Mouse (Mus musculus) lung, adult 18-20 months (tissue): ENCODE results near the gene Mier2.
A peak's percentile ranks its signal among the peaks of the same experiment; 100 is the strongest.

Experiments
- DNase-seq, 2 experiments: peaks; one replicate each; pipeline ENCODE4 v3.0.0; 2022; ENCODE audit warnings: mixed read lengths in 2 of 2

Gene Mier2

DNA sequence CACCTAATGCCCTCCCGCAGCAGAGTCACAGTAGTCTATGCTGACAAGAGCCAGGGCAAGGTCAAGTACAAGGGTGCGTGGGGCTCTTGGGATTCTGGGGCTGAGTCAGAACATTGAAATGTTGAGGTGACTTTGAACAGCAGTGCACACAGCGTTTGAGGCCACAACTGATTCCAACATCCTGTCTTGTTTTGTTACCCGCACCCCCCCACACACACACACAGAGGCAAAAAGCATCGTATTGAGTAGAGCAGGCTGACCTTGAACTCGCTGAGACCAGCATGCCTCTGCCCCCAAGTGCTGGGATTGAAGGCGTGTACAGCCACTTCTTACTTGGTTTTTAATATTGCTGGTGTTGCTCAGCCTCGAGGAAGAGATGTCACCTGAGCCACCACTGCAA lies 19.4 kb upstream of the Mier2 start:
- DNase-seq, result no peak

DNA sequence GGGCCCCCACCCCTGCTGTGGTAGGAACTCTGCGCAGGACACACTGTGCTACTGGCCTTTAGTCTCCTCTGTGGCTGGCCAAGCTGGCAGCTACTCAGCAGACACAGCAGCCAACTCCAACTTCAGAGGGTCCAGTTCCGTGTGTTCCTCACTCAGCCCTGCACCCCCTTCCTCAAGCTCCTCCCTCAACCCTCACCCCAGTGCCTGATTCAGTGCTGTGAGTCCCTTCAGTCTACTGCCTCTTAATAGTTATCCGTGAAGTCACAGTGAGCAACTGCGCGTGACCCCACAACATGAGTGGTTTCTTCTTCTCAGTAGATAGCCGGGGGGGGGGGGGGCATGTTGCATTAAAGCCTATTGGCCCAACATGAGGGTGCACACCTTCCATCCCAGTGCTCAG lies 18.6 kb upstream of the Mier2 start:
- no peak for DNase-seq

DNA sequence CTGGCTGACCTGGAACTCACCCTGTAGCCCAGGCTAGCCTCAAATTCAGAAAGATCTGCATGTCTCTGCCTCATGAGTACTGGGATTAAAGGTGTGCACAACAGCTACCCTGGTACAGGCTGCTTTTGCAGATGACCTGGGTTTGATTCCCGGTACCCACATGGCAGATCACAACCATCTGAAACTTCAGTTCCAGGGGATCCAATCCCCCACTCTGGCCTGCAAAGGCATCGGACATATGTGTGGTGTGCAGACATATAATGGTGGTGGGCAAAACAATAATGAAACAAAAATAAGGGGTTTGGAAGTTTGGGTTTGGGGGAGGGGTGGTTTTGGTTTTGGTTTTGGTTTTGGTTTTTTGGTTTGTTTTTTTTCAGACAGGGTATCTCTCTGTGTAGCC lies 16.3 kb upstream of the Mier2 start:
- DNase-seq, result no peak

DNA sequence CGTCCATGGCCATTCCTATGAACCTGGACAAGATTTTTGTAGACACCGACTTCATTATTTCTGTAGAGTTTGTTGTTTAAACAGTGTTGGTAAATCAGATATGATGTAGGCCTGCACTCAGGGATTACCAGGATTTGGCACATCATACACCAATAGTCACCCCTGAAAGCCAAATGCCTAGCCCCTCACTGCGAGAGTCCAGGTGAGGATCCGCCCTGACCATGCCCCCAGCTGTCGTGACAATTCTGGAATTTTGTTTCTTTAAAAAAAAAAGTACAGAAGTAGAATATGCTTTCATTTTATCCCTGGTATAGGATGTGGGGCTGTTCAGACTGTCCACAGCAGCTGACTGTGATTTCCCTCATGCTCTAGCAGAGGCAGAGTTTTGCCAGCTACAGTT lies 14.9 kb upstream of the Mier2 start:
- DNase-seq, result no peak

DNA sequence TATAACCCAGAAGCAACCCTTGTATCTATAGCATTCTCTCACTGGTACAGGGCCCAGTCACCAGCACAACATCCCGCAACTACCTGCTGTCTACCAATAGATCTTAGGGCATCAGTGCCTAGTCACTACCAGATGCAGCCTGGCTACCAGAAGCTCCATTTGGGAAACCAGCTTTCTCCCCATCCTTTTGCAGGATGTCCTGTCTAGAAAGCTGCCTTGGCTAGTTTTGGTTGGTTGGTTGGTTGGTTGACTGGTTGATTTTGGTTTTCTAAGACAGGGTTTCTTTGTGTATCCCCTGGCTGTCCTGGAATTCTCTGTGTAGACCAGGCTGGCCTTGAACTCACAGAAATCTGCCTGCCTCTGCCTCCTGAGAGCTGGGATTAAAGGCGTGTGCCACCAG lies 4.7 kb upstream of the Mier2 start:
- no peak for DNase-seq

DNA sequence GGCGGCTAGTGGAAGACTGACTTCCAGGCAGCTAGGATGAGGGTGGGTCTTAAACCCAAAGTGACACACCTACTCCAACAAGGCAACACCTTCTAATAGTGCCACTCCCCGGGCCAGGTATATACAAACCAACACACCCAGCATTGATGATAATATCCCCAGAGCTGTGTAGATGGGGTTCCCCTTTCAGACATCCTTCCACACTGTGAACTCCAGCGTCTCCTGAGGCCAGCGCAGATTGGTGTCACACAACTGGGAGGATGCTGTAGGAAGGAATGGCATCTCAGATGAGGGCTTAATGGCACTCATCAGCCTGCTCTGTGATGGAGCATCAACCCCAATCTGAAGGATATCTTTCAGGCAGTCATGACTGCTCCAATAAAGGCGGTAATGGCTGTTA lies 2.5 kb upstream of the Mier2 start:
- peak in 1 of 2 experiments; percentile 0 for DNase-seq

DNA sequence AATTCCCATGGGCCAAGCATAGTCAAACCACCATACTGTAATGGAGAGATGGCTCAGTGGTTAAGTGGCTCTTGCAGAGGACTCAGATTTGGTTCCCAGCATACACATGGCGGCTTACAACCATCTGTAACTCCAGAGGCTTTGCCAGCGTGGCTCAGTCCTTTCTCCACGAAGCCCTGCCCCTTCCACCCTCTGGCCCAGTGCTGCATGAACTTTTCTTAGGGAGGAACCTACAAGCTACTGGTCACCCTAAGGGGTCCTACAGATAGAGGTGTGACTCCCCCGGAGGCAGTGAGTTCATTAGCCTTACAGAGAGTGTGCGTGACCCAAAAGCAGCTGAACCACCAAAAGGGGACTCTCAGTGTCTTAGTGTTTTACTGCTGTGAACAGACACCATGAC lies 2.0 kb upstream of the Mier2 start:
- DNase-seq, result peak in 1 of 2 experiments; percentile 2

DNA sequence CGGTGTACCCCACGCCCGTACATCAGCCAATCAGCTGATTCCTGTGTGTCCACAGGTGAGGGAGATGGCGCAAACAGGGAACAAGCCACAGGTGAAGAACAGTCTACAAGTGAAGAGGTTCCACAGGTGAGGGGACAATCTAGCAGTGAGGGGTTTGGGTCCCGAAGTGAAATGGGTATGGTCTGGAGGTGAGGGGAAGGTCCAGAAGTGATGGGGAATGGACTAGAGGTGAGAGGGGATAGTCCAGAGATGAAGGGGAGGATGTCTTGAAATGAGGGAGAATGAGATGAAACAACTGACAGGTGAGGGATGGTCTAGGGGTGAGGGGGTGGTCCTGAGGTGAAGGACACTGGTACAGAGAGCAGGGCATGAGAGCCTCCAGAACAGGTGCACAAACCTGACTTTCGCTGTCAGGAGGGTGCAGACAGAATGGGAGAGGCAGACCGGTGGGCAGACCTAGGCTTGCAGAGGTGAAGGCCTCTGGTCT lies 282 bp upstream of the Mier2 start:
- DNase-seq, result peak in 1 of 2 experiments; percentile 2

DNA sequence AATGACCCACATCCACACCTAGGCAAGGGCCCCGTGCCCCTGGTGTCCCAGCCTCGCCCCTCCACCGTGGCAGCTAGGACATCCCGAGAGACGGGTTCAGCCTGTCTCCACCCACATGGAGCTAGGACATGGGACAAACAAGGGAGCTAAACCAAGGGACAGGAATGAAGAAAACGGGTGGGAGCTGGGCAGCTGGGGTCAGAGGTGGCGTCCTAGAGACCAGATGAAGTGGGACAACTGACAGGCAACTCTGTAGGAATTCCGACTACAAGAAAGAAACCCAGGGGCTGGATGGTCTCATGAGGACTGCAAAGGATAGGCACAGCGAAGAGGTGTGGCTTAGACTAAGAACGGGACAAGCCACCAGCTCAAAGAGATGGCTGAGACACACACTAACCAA lies 1.3 kb downstream of the Mier2 start:
- peak in 1 of 2 experiments; percentile 3 for DNase-seq

DNA sequence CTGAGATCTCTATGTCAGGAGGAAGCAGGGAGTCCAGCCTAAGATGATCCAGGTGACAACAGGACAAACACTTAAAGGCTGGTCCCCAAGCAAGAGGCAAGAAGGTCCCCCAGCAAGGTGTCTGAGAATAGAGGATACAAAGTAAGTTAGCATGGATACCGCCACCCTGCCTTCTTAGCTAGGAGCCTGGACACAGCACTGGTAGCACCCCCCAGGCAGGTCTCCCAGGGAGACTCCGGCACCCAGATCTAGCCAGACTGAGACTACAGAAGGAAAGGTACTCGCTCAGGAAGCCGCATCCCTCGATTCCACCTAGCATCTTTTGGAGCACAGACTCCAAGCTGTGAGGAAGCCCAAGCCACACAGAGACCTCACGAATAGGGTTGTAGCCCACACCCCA lies 1.8 kb downstream of the Mier2 start:
- no peak for DNase-seq

DNA sequence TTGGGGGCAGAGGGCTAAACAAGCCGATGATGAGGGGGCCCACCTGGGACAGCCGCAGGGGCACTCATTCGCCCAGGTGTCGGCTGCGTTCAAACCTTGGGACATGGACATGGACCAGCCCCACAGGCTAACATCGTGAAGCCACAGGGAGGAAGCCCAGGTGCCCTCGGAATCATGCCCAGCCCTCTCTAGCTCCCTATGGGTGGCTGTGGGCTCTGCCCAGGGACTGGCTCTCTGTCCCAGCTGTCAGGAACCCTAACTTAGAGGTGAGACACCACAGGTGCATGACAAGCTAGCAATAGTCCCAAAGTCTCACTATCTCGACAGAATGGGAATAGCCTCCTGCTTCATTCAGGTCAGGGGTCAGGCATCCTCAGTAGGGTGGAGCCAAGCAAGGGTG lies 2.5 kb downstream of the Mier2 start:
- peak in 1 of 2 experiments; percentile 1 for DNase-seq

DNA sequence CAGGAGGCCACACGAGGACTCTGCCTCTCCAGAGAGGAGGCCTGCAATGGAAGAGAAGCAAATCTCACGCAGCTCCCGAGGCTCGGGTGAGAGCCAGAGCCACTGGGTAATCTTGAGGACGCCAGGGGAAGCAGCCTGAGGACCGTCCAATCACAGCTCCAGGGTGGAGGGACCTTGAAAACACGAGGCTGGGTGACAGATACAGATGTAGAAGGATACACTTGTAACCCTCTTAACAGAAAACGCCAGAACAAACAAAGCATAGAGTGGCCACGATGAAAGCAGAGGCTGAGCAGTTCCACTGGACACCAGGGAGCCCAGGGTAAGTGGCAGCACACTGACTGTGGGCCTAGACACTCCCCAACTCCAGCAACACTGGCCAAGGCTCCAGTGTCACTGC lies 4.6 kb downstream of the Mier2 start:
- peak in 1 of 2 experiments; percentile 2 for DNase-seq

DNA sequence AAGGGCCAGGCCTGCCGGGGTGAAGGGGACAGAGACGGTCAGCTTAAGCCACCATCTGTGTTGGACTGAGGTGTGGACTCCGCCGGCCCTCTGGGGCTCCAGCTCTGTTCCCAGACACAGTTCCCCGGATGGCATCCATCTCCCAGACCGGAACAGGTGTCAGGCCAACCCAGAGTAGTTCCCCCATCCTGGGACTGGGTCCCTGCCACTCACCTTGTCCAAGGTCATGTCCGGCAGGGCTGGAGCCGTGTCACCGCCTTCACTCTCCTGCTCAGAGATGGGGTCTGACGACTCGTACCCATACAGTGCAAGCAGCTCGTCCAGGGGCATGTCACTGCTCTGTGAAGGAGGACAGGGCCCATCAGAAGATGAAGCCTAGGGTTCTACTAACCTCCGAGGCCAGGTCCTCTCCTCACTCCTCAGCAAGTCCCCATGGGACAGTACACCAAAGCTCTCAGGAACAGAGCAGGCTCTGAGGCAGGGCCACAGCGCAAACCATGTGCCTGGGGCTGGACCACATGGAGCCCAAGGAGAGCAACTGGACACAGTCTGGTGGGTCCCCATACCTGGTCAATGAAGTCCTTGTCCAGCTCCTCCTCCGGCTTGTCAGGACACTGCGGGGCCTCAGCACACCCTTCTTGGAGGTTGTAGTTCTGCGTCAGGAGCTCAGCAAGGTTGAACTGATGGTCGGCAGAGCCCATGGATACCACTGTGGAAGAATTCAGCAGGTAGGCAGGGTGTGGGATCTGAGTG lies 5.9 kb downstream of the Mier2 start:
- peak in 1 of 2 experiments; percentile 2 for DNase-seq

DNA sequence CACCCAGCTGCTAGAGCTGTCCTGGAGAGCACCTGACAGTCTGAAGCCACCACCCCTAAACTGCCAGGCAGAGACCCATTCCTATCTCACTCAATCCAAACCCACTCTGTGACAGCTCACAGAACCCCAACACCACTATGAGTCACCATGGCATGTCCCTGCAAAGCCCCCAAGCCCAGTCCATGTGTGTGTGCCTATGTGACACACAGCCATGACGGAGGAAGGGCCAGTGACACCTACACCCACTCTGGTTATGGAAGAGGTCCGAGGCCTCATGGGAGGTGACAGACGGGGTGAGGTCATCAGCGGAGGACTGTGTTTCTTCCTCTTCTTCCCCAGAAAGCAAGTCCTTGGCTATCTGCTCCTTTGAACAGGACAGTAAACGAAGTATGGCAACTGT lies 6.5 kb downstream of the Mier2 start:
- peak in 1 of 2 experiments; percentile 2 for DNase-seq

DNA sequence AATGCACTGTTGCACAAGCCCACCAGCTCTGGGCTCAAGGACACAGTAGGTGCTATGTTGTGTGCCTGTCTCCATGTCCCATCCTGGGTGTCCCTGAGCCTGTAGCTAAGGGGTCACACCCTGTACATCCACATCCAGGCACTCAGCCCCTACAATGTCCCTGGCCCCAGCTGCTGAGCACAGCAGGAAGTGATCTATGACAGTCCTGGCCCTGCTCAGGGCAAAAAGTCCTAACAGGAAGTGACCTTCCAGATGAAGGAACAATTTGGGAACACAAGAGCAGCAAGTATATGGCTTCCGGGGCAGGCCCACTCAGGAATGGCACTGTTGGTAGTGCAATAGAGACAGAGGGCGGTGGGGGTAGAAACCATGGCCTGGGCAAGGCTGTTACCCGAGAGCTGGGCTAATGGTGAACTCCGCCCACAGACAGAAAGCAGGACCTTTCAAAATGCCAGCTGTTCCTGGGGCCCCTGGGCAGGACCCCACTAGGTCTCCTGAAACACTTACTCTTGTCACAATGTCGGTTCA lies 7.8 kb downstream of the Mier2 start:
- DNase-seq, result peak in 1 of 2 experiments; percentile 4

DNA sequence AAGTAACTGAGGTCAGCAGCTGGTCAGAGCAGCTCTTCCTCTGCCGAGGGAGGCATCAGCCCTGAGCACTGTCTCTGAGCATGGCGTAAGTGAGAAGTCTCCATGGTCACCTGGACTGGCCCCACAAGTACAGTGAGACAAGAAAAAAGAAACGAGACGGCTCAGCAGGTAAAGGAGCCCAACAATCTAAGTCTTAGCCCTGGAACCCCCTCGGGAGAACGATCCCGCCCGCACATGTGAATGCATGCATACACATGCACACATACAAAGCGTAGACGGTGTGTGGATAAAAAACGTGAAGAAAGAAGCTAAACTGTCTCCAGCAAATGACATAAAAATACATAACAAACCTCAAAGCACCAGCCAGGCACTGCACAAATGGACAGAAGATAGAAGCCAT lies 8.5 kb downstream of the Mier2 start:
- DNase-seq, result peak in 1 of 2 experiments; percentile 1

DNA sequence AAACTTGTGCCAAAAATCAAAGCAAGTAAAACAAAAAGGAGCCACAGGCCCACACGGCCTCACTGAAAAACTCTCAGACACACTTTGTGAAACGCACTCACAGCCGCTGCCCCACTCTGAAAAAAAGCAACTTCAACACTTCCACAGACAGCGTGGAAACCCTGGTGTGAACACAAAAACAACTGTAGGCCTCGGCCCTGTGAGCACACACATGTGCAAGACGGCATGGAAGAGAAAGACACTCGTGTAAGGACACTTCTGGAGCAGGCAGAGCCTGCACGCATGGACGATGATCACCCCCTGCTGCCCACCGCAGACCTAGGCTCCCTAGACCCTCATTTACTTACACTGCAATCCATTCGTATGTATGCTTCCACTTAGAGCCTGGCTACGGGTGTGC lies 9.1 kb downstream of the Mier2 start:
- DNase-seq, result no peak

DNA sequence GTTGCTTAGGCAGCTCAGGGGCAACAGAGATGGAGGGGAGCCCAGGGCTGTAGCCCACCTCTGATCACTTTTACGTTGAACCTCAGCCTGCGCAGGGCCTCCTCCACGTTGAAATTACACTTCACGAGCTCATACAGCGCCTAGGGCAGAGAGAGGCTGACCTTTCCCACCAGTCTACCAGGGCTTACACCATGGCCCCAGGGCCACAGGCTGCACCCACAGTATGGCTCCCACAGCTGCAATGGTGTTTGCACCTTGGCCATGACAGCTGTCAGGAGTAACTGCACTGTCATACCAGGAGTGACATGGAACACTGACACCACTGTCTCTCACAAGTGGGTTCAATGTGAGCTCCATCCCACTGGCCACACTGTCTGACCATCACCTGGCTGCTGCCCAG lies 10.4 kb downstream of the Mier2 start:
- no peak for DNase-seq

DNA sequence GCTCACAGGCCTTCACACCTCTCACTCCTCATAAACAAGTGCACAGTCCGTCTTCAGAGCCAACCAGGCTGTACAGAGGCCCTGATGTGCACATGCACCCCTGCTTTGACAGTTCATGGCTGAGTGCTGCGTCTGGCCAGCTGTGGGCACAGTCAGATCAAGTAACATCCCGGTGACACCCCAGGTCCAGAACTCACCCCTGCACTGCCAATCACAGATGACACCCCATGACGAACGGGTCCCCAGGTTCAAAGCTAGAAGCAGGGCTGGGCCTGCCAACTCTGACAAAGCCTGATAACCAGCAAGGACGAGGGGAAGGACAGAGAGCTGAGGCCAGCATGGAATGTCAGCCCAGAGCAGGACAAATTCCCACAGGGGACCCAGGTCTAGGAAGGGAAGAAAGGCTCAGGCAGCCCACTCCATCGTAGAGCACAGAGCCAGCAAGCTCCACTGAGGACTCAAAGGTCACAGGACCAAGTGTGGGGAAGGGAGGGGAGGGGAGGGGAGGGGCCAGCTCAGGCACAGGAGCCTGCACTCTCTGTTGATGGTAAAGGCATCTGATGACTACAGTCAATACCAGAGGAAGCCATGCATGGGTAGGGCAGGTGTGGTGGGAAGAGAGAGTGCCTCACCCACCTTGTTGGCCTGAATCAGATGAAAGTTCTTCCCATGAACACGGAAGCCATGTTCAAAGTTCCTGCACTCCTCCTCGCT lies 11.0 kb downstream of the Mier2 start:
- peak in 1 of 2 experiments; percentile 2 for DNase-seq

DNA sequence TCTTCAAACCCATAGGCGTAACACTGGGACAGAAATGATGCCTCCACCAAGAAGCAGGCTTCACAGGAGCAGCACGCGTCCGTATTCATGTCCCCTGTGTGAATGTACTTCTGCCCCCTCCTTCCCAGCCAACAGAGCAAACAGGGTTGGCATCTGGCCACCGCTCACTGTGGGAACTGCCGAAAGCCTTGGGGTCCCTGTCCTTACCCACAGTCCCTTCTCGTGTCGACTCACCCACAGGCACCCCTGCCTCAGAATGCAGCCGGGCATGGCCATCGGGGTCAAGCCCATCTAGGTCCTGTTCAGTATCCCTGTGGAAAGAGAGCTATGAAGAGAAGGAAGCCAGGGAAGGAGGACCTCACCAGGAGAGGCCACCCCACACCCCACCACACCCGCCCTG lies 12.8 kb downstream of the Mier2 start:
- DNase-seq, result peak in 1 of 2 experiments; percentile 1

DNA sequence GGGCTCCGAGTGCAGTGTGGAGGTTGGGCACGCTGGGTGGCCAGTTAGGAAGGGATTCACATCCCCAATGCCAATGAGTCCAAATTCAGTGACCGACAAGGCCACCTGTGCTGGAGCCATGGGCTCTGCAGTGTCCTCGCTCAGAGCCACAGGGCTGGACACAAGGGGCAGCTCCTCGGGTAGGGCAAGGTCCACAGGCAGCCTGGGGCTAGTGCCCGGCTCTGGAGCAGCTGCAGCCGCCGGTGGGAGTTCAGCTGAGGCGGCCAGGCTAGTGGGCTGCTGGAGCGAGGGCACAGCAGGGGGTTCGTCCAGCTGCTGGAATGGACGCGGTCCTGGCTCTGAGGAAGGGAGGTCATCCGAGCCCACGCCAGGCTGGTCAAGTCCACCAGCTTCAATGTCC lies 13.5 kb downstream of the Mier2 start:
- DNase-seq, result peak in 1 of 2 experiments; percentile 2

DNA sequence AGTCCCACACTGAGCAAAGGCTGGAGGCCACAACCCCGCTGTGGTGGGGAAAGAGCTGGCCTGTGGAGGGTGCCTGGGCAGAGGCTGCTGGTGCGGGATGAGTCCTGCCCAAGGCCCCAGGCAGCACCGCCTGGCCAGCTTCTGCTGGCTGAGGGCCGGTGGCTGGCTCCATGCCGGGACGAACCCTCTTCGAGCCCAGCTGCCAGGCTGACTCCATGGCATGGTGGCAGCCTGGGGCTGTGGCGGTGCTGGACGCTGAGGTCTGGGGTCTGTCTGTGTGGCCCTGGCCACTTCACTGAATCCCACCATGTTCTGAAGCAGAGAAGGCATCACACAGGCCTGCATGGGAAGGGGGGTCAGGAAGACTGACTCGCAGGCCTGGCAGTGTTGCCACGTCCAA lies 14.3 kb downstream of the Mier2 start:
- DNase-seq, result peak in 1 of 2 experiments; percentile 1

DNA sequence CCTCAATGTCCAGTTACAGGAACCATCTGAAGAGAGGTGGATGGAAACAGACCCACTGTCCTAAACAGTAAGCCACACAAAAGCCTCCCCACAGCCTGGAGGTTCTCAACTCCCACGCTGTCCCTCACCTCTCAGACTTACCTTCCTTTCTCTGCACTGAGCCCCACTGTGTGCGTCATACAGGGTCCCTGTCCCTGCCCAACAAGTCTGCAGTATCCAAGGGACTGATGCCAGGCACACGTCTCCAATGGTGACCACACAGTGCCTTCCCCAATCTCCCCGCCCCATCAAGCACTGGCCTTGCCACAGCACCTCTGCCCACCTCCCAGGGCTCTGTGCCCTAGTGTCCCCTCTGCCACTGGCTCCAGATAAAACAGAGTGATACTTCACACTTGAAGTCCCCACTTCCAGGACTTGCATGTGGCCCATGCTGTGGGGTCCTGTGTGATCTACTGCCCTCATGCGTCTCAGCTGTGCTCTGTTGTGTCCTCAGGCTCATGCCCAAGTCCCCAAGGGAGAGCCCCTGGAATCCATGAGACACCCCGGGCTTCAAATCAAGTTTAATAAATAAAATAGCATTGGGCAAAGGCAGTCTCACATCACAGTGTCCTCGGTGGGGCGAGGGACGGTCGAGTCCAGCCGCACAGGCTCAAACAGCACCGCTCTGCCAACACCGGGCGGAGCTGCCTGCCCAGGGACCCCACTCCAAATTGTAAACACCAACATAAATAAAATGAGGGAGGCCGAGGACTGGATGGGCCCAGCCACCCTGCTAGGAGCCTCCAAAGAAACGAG lies 15.1 kb downstream of the Mier2 start:
- peak in 1 of 2 experiments; percentile 1 for DNase-seq
